Mouse (Mus musculus) cerebellum, postnatal 25 days (tissue): ENCODE data around the gene Fndc3b.

Experiments used
- DNase-seq, 2 experiments: peaks; one replicate each; pipeline ENCODE4 v3.0.0; 2021; ENCODE audit warnings: mixed read lengths in 2 of 2

Gene Fndc3b

DNA sequence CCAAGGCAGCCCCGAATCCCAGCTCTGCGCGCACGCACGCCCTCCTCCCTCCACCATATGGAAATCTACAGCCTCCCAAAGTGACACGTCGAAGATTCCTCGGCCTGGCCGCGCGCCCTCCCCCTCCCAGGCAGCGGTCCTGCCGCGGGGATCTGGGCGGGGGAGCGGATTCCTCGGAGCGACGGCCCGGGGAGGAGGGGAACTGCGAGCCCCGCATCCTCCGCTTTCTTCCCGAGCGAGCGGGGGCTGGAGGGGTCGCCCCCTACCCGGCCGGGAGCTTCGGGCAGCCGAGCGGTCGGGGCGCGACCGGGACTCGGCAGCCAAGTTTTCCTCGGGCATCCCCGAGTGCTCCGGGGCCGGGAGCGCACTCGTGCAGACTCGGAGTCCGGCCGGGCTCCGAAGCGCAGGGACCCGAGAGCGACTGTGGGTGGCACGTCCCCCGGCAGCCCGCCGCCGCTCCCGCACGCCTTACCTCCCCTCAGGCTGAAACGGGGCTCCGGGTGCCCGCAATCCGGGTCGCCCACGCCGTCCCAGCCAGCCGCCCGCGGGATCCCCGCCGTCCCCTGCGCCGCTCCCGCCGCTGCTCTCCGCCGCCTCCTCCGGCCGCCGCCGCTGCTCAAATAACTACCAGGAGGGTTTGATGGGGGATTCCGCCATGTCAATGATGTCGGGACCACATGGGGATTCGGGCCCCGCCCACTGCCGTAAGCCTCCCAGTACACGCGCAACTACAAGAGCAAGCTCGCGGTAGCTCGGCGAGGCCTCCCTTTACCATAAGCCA, at the start of gene Fndc3b:
Gene Fndc3b, minus strand, starts transcription at position 660 of the 781 bp plus-strand sequence.
- peak; percentile 93 to 95 for DNase-seq

DNA sequence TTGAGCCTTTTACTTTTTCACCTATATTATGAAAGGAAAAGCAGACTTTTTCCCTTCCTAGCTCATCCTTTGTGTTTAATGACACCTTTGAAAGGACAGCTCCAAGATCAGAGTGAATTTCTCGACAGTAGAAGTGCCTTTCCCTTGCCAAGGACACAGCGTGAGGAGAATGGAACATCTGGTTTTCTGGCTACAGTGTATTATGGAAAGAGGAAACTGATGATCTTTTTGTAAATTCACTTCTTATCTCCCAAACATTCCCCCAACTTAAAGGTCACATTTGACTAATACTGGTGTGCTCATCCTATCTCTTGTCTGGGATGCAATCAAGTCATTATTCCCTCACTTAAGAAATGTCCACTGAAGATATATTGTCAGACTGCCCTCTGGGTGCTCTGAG, 49.2 kb upstream of the Fndc3b start:
- no peak for DNase-seq

DNA sequence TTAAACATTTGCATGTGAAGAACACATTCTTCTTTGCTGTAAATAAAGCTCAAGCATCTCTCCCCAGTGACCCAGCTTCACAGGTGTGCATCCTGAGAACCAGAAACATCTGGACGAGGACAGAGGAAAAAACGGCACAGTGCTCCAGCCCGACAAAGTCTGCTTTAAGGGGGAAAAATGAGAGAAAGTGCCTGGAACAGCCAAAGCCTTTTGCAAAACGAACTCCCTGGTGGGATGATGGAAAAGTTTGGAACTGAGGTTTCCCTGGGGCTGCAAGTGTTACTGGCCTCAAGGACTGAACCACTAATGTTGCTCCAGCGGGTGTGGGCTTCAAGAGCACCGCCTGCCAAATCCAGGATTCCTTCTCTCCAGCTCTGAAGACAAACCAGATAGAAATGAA, 47.9 kb upstream of the Fndc3b start:
- DNase-seq: no peak

DNA sequence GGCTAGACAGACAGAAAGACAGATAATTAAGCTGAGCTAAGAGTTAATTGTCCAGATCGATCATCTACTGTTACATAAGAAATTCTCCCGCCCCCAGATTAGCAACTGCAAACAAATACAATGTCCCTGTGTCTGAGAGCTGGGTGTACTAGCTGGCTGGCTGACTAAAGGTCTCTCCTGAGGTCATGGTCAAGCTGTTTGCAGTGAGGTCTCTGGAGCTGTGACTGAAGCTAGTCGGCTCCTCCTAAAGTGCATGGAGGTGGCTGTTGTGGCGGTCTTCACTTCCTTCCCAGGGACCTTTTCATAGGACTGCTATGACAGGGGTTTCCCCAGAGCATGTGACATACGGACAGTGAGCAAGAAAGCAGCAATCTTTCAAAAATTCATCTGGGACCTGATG, 40.5 kb upstream of the Fndc3b start:
- no peak for DNase-seq

DNA sequence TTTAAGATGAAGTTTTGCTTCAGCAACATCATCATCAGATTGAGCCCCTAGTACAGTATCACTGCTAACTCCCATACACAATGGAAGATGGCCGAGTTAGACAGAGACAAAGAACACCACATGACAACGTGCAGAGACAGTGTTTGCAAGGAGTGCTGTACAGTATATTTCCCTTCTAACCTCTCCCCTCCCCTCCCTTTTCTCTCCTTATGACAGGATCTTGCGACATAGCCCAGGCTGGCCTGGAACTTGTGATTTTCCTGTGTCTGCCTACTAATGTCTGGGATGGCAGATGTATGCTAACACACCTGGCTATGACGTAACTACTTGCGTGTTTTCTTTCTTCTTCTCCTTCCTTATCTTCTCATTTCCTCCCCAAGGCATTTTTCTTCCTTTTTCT, 40.0 kb upstream of the Fndc3b start:
- no peak for DNase-seq

DNA sequence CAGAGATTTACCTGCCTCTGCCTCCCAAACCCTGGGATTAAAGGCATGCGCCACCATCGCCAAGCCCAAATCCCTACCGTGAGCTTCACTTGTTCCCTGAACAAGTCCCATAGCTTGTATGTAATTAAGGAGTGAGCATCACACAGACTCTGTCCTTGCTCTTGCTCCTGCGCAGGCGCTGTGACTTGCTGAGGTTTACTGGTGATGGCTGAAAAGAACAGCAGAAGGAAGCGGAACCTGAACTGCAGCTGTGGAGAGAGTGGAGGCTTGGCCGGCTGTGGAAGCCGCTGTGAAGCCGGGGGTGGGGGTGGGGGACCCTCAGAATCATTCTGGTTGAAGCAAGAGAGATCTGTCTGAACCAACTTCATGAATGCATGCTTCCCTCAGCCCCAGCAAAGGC, 34.5 kb upstream of the Fndc3b start:
- no peak for DNase-seq

DNA sequence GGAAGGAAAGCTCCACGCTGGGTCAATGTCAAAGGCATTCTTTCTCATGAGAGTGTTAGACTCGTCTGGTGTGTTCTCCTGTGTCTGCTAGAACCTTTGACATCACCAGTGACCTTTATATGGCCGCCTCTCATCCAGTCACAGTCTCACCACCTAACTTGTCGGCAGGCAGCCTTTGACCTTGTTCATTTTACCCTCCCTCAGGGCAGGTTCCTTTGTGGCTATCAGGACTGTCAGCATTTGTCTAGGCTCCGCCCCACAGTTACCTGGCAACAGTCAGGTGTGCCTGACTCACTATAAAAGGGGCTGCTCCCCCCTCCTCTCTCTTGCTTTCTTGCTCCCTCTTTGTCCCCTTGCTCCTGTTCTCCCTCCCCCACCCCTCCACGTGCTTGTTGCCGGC, 33.6 kb upstream of the Fndc3b start:
- DNase-seq: no peak

DNA sequence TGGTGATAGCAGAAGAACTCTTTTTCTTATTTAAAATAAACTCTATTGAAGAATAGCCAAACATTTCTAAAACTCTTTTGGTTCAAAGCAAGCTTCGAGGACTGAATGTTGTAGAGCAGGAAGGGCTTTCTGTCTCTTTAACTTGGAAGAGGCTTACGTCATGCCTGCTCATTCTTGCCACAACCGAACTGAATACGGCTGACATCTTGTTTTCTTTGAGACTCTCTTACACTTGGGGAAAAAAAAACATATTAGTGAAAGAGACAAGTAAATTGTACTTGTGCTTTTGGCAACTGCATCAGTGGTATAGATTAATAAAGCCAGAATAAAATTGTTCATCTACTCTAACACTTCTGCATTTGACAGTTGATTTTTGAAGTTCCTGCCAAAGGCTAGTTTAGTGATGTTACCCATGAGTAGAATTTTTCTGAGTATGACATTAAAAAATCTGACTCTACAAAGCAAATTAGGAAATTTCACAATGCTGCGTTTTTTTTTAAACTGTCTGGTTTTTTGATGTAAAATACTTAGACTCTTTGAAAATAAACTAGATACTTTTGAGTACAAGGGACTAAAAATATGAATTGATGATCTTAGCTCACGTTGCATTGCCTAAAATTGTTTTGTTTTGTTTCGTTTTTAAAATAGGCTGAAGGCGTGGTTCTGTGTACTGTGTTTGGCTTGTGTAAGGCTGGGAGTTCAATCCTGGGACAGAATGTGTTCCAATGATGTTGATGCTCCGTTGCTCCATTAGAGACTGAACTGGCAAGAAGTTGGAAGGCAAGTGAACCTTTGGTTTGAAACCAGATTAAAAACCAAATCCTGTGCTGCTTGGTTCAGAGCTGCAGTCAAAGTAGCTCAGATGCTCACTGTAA, 32.4 kb upstream of the Fndc3b start:
- no peak for DNase-seq

DNA sequence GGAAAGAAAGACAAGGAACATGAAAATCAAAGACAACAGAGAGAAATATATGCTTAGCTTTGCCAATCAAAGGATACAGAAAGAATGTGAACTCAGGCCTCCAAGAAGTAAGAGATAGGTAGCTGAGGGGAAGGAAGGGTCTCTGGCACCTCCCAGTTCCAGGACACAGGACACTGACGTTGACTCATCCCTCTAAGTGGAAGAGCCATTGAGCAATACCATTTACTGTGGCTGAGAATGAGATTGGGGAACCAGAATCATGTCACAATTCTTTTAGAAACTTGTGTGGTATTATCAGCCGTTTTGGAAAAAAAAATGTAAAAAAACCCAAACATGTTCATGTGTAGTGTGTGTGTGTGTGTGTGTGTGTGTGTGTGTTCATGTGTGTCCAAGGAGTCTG, 31.0 kb upstream of the Fndc3b start:
- no peak for DNase-seq

DNA sequence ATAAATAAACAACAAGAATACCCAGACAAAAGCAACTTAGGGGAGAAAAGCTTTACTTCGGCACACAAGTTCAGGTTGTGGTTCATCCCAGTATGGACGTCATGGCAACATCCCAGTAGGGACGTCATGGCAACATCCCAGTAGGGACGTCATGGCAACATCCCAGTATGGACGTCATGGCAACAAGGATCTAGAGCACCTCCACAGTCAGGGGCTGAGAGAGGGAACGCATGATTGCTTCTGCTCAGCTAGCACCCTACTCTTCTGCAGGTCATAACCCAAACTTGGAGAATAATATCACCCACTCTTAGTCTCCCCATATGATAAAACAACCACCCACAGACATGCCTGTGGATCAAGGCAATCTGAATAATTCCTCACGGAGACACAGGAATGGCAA, 29.0 kb upstream of the Fndc3b start:
- no peak for DNase-seq

DNA sequence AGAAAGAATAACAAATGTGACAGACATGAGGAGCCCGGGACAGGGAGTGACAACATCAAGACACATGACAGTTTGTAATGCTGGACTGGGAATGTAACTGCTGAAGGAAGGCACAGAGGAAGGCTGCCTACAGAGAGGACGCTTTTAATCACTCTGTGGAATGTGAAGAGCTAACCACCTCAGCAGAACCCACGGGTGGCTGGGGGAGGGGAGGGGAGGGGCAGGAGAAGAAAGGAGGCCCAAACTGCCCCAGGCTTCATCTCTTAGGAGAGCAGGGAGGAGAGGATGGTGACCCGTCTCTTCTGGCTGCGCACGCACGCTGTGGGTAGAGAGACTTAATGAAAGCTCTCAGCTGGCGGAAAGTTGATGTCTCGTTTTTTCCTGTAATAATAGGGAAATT, 25.1 kb upstream of the Fndc3b start:
- no peak for DNase-seq

DNA sequence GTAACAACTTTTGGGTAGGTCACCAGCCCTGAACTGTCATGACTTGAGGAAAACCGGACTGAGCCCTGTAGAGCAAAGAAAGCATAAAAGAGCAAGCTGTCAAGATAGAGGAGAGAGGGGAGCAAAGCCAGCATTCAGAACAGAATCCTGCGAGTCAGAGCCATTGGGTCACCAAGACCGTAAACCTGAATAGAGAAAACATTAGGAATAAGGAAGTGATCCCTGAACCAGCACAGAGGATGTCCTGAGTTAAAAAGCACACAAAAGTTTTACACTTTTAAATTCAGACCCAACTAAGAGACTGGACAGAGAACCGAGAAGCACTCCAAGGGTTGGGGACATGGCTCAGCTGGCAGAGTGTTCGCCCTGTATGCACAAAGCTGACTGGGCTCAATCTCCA, 24.0 kb upstream of the Fndc3b start:
- DNase-seq: no peak

DNA sequence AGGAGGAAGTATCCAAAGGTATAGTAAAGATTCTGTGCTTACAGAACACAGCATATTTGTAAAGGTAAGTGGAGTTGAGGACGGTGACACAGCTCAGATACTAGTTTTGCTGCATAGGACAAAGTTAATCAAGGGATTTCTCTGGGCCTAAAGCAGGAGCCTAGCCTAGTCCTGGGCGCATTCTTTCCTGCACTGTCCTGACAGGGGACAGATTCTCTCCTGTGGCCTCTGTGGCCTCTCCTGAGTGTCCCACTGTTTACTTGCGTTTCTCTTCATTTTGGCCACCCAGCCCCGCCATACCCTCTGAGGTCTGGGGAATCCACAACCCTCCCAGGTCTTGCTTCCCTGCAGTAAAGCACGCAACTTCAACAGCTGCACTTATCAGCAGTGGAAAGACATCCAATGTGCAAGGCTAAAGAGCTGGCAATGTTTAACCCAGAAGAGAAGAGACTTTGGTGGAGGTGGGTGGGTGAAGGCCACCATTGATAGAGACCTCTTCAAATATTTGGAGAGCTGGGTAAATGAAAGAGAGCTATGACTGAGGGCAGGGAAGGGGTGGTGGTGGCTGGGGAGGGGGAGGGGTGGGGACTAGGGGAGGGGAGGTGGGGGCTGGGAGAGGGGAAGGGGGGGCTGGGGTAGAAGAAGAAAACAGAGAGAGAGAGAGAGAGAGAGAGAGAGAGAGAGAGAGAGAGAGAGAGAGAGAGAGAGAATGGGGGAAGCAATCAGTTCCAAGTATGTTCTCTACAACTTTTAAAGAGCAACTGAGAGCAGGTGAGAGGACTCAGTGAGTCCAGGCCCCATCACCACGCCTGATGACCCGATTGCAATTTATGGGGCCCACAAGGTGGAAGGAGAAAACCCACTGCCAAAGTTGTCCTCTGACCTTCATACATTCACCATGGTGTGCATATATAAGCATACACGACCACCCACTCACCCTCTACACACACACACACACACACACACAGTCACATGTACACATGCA, 18.0 kb upstream of the Fndc3b start:
- no peak for DNase-seq

DNA sequence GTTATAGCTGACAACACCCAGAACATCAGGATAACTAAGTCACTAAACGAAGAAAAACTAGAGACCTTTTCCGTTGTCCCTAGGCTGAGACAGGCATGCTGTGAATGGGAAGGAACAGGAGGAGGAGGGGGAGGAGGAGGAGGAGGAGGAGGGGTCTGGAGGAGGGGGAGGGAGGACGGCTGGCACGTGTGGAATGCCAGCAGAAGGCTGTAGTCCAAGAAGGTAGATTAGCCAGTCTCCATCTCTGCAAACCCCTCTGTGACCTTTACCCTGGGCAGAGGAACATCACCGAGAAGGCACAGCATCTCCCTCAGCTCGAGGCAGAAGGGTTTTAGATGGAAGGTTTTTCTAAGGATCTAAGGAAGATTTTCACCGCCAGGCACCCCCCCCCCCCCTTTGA, 17.1 kb upstream of the Fndc3b start:
- no peak for DNase-seq

DNA sequence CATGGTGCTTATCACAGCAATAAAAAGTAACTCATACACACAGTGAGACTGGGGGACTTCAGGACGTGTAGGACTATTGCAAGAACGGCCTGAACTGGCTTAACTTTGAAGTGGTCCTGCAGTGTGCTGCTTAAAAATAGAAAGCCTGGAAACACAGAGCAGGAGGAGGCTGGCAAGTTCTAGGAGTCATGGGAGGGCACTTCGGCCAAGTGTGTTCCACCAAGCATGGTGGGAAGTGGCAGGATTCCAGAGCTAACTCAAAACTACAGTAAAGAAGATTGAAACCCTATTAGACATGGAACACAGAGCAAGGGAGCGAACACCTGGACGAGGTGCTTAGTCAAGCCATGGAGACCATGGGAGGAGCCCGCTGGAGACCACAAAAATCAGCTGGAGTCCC, 14.6 kb upstream of the Fndc3b start:
- no peak for DNase-seq

DNA sequence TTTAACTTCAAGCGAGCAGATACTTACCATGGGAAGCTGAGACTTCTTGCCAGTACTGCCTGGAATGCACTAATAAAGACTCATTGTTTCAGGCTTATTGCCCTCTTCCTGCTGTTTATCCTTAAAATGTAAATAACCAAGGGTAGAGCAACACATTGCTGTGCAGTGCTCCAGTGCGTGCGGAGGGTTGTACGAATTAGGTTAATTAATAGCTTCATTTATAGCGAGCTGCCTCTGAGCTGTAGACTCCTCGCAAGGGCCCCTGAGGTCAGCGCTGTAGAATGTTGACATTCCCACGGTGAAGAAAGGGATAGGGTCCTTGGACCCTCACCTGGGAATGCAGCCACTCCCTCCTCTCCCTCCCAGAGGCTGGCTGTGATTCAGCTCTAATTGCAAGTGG, 13.1 kb upstream of the Fndc3b start:
- DNase-seq: no peak

DNA sequence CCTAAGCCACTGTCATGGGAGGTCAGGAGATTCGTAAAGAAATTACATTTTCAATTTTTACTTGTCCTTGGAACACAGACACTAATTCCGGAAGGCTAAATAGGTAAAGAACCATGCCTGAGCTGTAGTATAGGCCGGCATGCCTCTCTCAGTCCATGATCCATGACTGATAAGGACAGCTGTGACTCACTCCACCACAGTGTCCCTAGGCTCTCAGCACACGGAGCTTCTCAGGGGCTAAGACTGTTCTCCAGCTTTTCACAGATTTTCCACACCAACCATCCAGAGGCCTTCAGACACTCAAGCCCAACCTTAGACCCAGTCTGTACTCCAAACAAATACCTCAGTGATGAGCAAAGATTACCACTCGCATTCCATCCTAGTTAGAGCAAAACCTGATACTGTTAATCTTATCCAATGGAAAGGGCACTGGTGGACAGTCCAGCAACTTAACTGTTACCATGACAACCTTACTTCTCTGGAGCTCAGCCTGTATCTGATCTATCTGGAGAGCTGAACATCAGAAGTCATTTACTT, 7.8 kb upstream of the Fndc3b start:
- no peak for DNase-seq

DNA sequence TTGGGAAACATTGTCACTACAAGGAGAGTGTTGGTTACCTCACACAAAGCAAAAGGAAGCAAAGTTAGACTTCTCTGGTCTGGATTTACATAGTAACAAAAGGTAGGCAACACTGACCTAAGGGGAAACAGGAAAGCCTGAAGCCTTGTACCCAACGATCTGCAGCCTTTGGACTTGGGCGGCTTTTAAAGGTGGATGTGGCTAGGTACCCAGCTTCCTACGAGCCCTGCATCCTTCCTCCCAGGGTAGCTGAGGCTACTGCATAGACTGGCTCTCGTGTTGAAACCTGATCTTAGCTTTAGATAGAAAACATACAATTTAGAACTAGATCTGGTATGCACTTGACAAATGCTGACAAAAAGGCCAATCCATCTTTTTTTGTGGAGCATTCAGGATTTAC, 2.9 kb upstream of the Fndc3b start:
- DNase-seq: no peak

DNA sequence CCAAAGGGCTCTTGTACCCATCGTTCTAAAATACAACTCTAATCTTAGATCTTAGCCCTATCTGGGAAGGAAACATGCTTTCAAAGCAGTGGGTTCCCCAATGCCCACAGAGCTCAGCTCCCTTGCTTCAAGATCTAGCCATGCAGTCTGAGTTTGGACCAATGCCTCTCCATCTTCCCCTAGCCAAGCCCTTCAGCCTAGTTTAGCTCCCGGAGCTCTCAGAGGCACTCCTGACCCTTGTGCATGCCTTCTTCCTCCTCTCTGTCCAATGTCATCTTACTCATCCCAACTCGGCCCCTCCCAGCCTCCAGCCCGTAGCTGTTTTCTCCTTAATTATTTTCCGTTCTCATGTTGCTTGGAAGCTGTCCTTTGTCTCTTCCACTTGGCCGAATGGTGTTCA, 1.3 kb upstream of the Fndc3b start:
- DNase-seq: no peak

DNA sequence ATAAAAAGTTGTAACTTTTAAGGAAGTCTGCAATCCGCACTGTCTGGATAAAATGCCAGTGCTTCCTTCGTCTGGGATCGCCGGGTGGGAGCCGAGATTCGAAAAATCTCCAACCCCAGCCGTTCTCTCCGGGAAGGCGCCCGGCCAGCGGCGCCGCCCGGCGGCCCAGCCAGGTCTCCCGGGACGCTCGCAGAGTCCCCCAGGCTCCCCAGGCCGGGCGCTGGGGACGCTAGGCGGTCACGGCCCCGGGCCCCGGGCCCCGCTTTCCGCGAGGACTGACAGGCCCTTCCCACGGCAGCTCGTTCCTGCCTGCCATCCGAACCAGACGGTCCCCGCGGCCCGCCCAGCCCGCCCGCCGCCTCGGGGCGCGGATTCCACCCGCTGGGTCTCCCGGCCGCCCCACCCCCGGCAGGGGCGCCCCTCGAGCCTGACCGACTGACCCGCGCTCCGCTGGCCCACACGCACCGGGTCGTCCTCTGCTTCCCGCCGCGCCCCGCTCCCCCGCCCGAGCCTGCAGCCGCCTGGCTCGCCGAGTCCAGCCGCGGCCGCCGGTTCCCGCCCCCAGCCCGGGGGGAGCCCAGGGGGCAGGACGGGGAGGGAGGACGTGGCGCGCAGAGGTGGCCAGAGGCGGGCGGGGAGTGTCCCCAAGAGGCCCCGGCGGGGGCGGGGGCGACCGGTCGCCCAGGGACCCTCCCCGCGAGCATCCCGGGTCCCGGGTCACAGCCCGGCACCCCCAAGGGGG, 1.0 kb downstream of the Fndc3b start:
- peak; percentile 65 to 68 for DNase-seq

DNA sequence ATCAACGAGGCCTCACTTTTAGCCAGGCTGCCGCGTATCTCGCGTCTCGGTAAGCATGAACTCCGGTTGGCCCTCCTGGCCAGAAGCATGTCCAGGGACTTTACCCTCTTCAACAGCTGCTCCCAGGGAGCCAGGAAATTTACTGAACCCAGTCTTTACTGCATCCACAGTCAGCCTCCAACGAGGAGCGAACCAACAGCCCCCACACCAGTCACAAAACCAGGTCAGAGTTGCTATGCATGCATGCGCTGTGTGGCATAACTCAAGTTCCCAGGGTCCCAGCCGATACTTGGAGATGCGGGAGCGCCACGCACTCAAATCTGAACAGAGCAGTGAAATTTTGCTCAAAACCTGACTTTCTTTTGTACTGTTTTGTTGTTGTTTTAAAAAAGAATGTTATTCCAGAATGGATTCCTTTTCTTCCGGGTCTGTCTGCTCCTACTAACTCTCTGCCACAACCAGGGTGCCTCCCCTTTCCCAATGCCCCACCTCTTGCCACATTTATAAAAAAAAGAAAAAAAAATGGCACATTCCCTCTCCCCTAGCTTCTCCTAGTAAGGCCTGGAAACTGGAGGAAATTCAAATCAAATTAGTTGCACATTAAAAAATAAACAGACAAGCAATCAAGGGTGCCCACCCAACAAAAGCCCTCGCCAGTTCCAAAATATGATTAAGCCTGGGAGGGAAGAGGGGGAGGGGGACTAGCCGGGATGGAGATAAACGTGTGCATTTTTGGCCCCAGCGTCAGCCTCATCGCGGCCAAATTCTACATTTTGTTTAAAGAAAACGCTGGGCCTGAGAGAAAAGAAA, 1.8 kb downstream of the Fndc3b start:
- DNase-seq: peak; percentile 32
